Mouse (Mus musculus): ENCODE measurements around the gene Atpif1.

Gene Atpif1

DNA sequence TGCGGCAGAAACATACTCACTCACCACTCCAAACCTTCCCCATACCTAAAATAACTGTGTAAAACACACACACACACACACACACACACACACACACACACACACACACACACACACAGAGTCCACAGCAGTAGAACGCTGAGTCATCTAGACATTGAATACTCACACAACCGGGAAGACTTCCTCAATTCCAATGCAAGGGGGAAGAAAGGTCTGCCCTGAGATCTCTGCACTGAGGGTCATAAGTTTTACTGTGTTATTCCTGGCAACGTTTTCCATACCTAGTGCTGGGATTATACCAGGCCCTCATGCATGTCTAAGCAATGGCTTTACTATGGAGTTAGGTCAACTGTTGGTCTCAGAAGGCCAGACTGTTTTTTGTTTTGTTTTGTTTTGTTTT lies 4.1 kb downstream of the Atpif1 start:
- in situ Hi-C loops (cut with MboI; ENCODE audit: unreplicated experiment in 2 of 2), result no loop called here

DNA sequence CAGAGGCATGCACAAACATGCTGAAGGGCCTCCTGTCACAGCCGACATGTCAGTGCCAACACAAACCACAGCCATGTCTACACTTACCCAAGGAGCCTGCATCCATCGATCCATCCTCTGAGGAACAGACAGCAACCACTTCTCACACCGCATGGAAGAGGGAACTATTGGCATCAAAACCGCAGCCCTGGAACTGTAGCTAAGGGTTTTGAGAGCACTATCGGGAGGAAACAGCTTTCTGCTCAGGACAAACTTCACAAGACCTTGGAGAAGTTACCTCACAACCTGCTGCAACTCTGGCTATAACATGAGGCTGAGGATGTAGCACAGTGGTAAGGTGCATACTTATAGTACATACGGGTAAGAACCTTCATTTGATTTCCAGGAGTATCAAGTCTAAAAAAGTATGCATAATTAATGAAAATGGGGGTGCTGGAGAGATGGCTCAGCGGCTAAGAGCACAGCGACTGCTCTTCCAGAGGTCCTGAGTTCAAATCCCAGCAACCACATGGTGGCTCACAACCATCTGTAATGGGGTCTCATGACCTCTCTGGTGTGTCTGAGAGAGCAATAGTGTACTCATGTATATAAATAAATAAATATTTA lies 5.4 kb downstream of the Atpif1 start:
- in situ Hi-C loops (cut with MboI; ENCODE audit: unreplicated experiment in 2 of 2), result no loop called here

DNA sequence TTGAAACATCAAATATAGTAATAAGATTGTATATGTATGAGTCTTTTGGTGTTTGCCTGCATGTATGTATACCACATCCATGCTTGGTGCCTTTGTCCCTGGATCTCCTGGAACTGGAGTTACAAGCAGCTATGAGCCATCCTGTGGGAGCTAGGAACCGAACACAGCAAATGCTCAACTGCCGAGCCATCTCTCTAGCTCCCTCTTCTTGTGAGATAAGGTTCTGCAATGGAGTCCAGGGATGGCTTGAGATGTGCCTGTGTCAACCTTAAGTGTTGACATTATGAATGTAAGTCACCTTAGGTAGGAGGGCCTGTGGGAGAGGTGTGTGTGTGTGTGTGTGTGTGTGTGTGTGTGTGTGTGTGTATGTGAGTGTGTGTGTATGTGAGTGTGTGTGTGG lies 6.8 kb downstream of the Atpif1 start:
- in situ Hi-C loops (cut with MboI; ENCODE audit: unreplicated experiment in 2 of 2), result no loop called here

DNA sequence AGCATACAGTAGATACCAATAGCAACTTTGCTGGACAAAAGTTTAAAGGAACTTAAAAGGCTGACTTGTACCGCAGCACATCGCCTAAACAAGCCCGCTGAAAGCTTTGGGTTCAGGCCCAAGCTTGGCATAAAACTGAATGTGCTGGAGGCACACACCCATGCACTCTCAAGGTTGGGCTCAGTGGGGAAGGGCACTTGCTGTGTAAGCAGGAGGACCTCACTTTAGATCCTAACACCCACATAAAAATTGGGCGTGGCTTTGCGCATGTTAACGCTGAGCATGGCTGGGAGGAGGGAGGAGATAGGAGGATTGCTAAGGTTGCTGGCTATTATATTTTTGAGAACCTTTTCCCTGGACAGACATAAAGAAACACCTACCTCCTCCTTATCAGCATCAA lies 8.7 kb downstream of the Atpif1 start:
- in situ Hi-C loops (cut with MboI; ENCODE audit: unreplicated experiment in 2 of 2), result loop anchor here (25.0 kb wide), 2 partner anchors 538 to 1563 kb away; no protein-coding TSS in a partner anchor

DNA sequence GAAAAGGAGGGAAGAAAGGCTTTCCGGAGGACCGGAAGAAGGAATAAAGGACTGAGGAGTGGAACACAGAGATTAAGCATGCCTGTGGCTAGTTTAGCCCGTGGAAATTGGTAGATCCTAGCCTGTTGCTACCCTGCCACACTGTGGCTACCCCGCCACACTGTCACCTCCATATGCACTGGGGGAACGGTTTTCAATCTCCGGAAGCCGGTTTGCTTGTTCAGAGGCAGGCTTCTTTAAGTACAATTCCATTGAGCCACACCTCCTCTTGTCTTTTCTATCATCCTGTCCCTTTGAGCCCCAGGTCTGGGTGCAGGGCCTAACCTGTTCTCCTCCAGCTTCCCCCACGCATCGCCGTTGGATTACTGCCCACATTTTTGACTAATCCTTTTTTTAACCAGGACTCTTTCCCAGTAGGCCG lies 9.1 kb downstream of the Atpif1 start:
- in situ Hi-C loops (cut with MboI; ENCODE audit: unreplicated experiment in 2 of 2), result loop anchor here (25.0 kb wide), 2 partner anchors 537 to 1562 kb away; no protein-coding TSS in a partner anchor

DNA sequence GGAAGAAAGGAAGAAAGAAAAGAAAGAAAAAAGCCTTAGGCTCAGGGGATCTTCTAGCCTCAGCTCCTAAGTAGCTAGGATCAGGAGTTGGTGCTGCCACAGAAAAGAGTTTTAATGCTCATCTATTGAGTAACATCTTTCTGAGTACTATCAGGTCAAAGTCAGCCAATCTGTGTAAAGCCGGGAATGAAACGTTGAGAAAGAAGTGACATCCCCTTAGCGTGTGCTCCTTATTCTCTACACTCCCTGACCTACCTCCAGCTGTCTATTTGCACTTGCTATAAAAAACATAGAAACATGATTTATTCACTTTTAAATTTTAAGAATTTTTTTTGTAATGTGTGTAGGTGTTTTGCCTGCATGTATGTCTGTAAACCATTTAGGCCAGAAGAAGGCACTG lies 14.3 kb downstream of the Atpif1 start:
- in situ Hi-C loops (cut with MboI; ENCODE audit: unreplicated experiment in 2 of 2), result loop anchor here (10.0 to 25.0 kb wide), 3 partner anchors 324 to 1557 kb away; no protein-coding TSS in a partner anchor

DNA sequence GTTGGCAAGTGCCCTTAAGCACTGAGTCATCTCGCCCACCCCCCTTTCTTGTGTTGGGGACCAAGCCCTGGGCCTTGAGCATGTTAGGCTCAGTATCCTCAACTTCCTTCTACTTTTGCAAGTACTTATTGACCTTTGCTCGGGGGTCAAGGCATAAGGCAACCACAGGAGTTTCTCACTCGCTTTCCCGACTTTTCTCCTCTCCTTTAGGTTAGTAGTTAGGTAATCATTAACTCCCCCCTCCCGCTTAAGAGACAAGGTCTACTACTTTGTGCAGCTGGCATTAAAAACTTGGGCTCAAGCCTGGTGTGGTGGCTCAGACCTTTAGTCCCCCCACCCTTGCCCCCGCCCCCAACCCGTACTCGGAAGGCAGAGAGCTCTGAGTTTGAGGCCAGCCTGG lies 15.4 kb downstream of the Atpif1 start:
- in situ Hi-C loops (cut with MboI; ENCODE audit: unreplicated experiment in 2 of 2), result loop anchor here (10.0 to 25.0 kb wide), 3 partner anchors 323 to 1556 kb away; no protein-coding TSS in a partner anchor

DNA sequence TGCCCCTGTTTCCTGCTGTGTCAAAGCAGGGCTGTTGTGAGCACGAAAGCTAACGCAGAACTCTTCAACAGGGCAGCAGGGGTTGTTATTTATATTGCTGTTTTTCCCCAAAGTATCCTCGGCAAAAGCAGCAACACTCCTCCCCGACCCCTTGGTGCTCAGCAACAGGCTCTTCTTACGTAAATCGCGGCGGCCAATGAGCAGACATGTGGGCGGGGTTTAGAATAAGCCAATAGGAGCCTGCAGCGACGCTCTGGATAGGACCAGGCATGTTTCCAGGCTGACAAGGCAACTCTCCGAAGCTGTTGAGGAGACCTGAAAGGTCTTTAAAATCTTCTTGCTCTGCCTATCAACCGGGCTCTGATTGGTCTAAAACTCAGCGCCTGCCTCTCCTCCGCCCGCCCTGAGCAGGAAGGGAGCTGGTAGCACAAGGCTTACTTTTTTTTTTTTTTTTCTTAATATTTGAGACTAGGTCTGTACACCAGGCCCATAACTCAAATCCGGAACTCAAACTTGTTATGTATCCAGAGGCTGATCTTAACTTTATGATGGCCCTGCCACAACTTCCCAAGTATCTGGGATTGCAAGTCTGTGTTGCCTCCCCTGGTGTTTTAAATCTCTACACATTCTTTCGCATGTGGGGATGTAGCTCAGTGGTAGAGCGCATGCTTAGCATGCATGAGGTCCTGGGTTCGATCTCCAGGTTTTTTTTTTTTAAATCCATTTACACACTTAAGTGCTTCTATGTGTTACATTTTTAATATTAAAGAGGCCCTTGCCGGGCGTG lies 17.9 kb downstream of the Atpif1 start:
- in situ Hi-C loops (cut with MboI; ENCODE audit: unreplicated experiment in 2 of 2), result loop anchor here (10.0 to 25.0 kb wide), 3 partner anchors 321 to 1553 kb away; no protein-coding TSS in a partner anchor

GRCm38 (mm10) chr4:132514555-132515135 lies 18.8 kb downstream of the Atpif1 start:
- in situ Hi-C loops (cut with MboI; ENCODE audit: unreplicated experiment in 2 of 2), result loop anchor here (5.0 to 25.0 kb wide), 10 partner anchors 52 to 1552 kb away; partner anchors contain the start of genes Phactr4 (in 2 of the 2) and Med18 (in 1 of the 2)

- in situ Hi-C loops (cut with MboI; ENCODE audit: unreplicated experiment in 2 of 2), result loop anchor here (5.0 to 25.0 kb wide), 10 partner anchors 51 to 1551 kb away; partner anchors contain the start of genes Phactr4 (in 2 of the 2) and Med18 (in 1 of the 2)
Measured at GRCm38 (mm10) chr4:132513395-132514273, 19.8 kb downstream of the Atpif1 start.

DNA sequence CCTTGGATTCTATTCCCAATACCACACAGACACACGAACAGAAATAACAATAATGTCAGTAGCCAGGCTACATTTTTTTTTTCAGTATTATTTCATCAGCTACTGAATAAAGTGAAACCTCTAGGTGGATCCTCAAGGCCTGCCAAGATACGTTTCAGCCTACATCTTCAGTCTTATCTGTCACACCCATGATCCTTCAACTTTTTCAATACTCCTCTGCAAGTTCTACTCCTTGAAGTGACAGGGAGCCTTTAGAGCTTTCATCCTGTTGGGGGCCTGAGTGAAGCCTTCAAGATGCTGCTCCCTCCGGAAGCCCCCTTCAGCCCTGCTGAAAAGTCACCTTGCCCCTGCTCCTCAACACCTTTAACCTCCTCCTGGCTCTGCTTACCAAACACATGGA lies 21.4 kb downstream of the Atpif1 start:
- in situ Hi-C loops (cut with MboI; ENCODE audit: unreplicated experiment in 2 of 2), result loop anchor here (5.0 to 25.0 kb wide), 10 partner anchors 50 to 1550 kb away; partner anchors contain the start of genes Phactr4 (in 2 of the 2) and Med18 (in 1 of the 2)

- in situ Hi-C loops (cut with MboI; ENCODE audit: unreplicated experiment in 2 of 2), result loop anchor here (5.0 to 25.0 kb wide), 10 partner anchors 48 to 1548 kb away; partner anchors contain the start of genes Phactr4 (in 2 of the 2) and Med18 (in 1 of the 2)
Measured at GRCm38 (mm10) chr4:132510352-132510798, 23.1 kb downstream of the Atpif1 start, which contains the start of gene Sesn2. Gene Sesn2 (minus strand): TSS chr4:132510501.

DNA sequence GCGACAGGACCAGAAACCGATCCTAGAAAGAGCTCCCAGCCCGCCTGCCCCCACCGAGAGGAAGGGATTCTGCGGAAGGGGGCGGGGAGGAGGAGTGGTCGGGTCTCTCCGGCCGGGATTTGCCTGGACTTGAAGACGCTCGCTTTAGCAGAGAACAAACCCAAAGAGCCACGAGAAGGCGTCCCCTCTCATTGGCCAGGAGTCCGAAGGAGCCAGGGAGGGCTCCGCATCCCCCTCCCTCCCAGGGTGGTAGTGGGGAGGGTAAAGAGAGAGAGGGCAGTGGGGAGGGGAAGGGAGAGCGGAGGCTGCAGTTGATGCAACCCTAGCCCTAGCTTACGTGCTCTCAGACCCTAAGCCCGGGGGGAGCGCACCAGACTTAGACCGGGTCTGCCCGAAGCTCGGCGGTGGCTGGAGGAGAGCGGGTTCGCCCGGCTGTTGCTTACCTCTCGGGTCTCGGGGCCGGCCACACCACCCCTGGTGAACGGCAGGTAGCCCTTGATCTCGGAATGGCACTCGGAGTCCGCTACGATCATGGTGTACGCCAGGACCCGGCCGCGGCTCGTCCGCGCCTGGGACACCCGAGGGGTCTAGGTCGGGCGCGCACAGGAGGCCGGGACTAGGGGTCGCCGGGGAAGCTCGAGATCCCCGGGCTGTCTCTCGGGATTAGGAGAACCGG lies 23.7 kb downstream of the Atpif1 start:
- in situ Hi-C loops (cut with MboI; ENCODE audit: unreplicated experiment in 2 of 2), result loop anchor here (5.0 to 25.0 kb wide), 10 partner anchors 47 to 1547 kb away; partner anchors contain the start of genes Phactr4 (in 2 of the 2) and Med18 (in 1 of the 2)

GRCm38 (mm10) chr4:132507210-132507609 lies 26.2 kb downstream of the Atpif1 start:
- in situ Hi-C loops (cut with MboI; ENCODE audit: unreplicated experiment in 2 of 2), result loop anchor here (25.0 kb wide), 2 partner anchors 520 to 1545 kb away; no protein-coding TSS in a partner anchor

GRCm38 (mm10) chr4:132506250-132506649 lies 27.2 kb downstream of the Atpif1 start:
- in situ Hi-C loops (cut with MboI; ENCODE audit: unreplicated experiment in 2 of 2), result loop anchor here (25.0 kb wide), 2 partner anchors 519 to 1544 kb away; no protein-coding TSS in a partner anchor

- in situ Hi-C loops (cut with MboI; ENCODE audit: unreplicated experiment in 2 of 2), result loop anchor here (25.0 kb wide), 2 partner anchors 518 to 1543 kb away; no protein-coding TSS in a partner anchor
Measured at GRCm38 (mm10) chr4:132505800-132506199, 27.7 kb downstream of the Atpif1 start.

DNA sequence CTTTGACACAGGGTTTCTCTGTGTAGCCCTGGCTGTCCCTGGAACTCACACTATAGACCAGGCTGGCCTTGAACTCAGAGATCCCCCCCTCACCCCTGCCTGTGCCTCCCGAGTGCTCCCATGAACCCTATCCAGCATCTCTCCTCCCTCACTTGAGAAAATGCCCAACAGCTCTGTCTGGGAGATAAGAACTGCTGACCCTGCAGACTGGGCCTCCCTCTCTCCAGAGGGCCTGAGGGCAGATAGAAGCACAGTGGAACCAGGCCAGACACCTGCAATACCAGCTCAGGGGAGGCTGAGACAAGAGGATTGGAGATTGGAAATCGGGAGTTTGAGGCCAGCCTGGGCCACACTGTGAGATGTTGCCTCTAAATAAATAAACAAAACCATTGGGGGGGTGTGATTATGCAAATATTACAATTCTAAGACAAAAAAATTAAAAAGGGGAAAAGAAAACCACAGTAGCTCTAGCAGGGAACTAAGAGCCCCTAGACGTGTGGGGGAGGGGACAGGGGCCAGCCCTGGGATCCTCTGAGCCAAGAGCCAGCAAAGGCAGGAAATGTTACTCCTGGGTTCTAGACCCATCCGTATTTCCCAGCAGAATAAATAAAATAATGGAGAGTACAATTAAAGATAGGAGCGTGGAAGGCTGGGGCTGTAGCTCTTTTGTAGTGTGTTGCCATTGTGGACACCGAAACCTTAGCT lies 28.3 kb downstream of the Atpif1 start:
- in situ Hi-C loops (cut with MboI; ENCODE audit: unreplicated experiment in 2 of 2), result loop anchor here (25.0 kb wide), 2 partner anchors 518 to 1543 kb away; no protein-coding TSS in a partner anchor

- in situ Hi-C loops (cut with MboI; ENCODE audit: unreplicated experiment in 2 of 2), result loop anchor here (25.0 kb wide), 2 partner anchors 516 to 1541 kb away; no protein-coding TSS in a partner anchor
Measured at GRCm38 (mm10) chr4:132503344-132503743, 30.1 kb downstream of the Atpif1 start.

Measured in v-Abl transformed pro-B cells (cell line).